Comparison of ENCODE assay signal across 8 mouse cellular contexts in genomic region chr14:31197547-31198516, GRCm38 (mm10). TPM values are rescaled to one million over a fixed set of nuclear protein-coding genes. Genes with fewer than 3 reads are reported as not detected.
A peak's percentile ranks its signal among the peaks of the same experiment; 100 is the strongest.
DNase-seq lines count a peak whose midpoint lies in the region; ATAC-seq and TF ChIP-seq lines count a peak whose summit lies in the region.

No protein-coding gene starts in this region.

- no peaks in the 10 kb centered on the region for H3K27me3 ChIP-seq in kidney, embryonic 16.5 days (ENCODE audit: insufficient read depth, low read length)
- H3K27me3 ChIP-seq in CH12.LX (replicated peaks), result no peaks in the 10 kb centered on the region
- no peaks in the 10 kb centered on the region for H3K27me3 ChIP-seq in intestine, embryonic 16.5 days (replicated peaks; ENCODE audit: control insufficient read depth, insufficient read depth, low read length)
- no peaks in the 10 kb centered on the region for H3K27me3 ChIP-seq in midbrain, postnatal 0 days (ENCODE audit: insufficient read depth, low read length)
- H3K27me3 ChIP-seq in forebrain, embryonic 14.5 days (replicated peaks; ENCODE audit: control insufficient read depth, insufficient read depth, low read length), result no peaks in the 10 kb centered on the region

- H3K36me3 ChIP-seq in kidney, embryonic 16.5 days (ENCODE audit: insufficient read depth, low read length), result peaks cover 43% of the 10 kb centered on the region
- H3K36me3 ChIP-seq in CH12.LX (replicated peaks in 1 of 2; ENCODE audit: control insufficient read depth in 1 of 2, insufficient read depth in 1 of 2, low read length in 1 of 2), result peaks cover 43 to 88% of the 10 kb centered on the region in 2 experiments
- peaks cover 17% of the 10 kb centered on the region for H3K36me3 ChIP-seq in intestine, embryonic 16.5 days (ENCODE audit: control insufficient read depth, insufficient read depth, low read length)
- peaks cover 46% of the 10 kb centered on the region for H3K36me3 ChIP-seq in midbrain, postnatal 0 days (ENCODE audit: insufficient read depth, low read length)
- peaks cover 89% of the 10 kb centered on the region for H3K36me3 ChIP-seq in forebrain, embryonic 14.5 days (ENCODE audit: control insufficient read depth, insufficient read depth, low read length)

- H3K9me3 ChIP-seq in kidney, embryonic 16.5 days (ENCODE audit: low read length), result no peaks in the 10 kb centered on the region
- H3K9me3 ChIP-seq in CH12.LX (replicated peaks; ENCODE audit: low read length), result no peaks in the 10 kb centered on the region
- H3K9me3 ChIP-seq in intestine, embryonic 16.5 days (ENCODE audit: control insufficient read depth, low read length), result no peaks in the 10 kb centered on the region
- H3K9me3 ChIP-seq in midbrain, postnatal 0 days (ENCODE audit: low read length), result no peaks in the 10 kb centered on the region
- no peaks in the 10 kb centered on the region for H3K9me3 ChIP-seq in forebrain, embryonic 14.5 days (replicated peaks; ENCODE audit: control insufficient read depth, low read length)

- WGBS in kidney, embryonic 16.5 days, result 68% methylated on average over 16 of the region's 16 CpGs
- 72% methylated on average over 16 of the region's 16 CpGs for WGBS in intestine, embryonic 16.5 days
- WGBS in midbrain, postnatal 0 days, result 41% methylated on average over 16 of the region's 16 CpGs
- 70% methylated on average over 16 of the region's 16 CpGs for WGBS in forebrain, embryonic 14.5 days

- 0 out of 2 replicates have a peak overlapping the region, but pooled peaks have one; percentile 13 for H3K27ac ChIP-seq in kidney, embryonic 16.5 days (ENCODE audit: low read length)
- H3K27ac ChIP-seq in CH12.LX (ENCODE audit: insufficient read depth, low read depth), result peak overlapping the region; percentile 48
- H3K27ac ChIP-seq in intestine, embryonic 16.5 days (ENCODE audit: low read length), result 0 out of 2 replicates have a peak overlapping the region, but pooled peaks have one; percentile 33
- H3K27ac ChIP-seq in midbrain, postnatal 0 days (ENCODE audit: low read depth, low read length), result no peak overlapping the region
- H3K27ac ChIP-seq in forebrain, embryonic 14.5 days (ENCODE audit: low read depth, low read length), result no peak overlapping the region

- in situ Hi-C loops in CH12.LX (cut with MboI; ENCODE audit: low pct_ligation_motif_present, low pct_unique_long_range_greater_than_20kb, low sequenced_read_pairs), result no loop called here

- TF ChIP-seq EP300 in CH12.LX (IDR thresholded peaks at IDR 0.05; ENCODE audit: low read length), result no peak

- H3K4me2 ChIP-seq in kidney, embryonic 16.5 days (replicated peaks; ENCODE audit: low read depth, low read length), result no peak overlapping the region
- peak overlapping the region; percentile 82 for H3K4me2 ChIP-seq in CH12.LX (ENCODE audit: insufficient read depth, low read depth, poor library complexity, severe bottlenecking)
- H3K4me2 ChIP-seq in intestine, embryonic 16.5 days (ENCODE audit: low read depth, low read length), result no peak overlapping the region
- H3K4me2 ChIP-seq in midbrain, postnatal 0 days (ENCODE audit: low read depth, low read length, poor library complexity, severe bottlenecking), result no peak overlapping the region
- H3K4me2 ChIP-seq in forebrain, embryonic 14.5 days (ENCODE audit: low read length), result no peak overlapping the region

- dilution Hi-C loops in CH12.LX (cut with MboI; ENCODE audit: extremely low pct_ligation_motif_present, extremely low pct_unique_long_range_greater_than_20kb, low sequenced_read_pairs), result no loop called here

- TF ChIP-seq RAD21 in CH12.LX (IDR thresholded peaks at IDR 0.05; ENCODE audit: low read depth, low read length), result no peak

- TF ChIP-seq CTCF in CH12.LX (conservative IDR thresholded peaks at IDR 0.05 in 1 of 2, IDR thresholded peaks at IDR 0.05 in 1 of 2; ENCODE audit: low read depth in 2 of 2, low read length in 2 of 2), result no peak
- no peak for TF ChIP-seq CTCF in midbrain, postnatal 0 days (IDR thresholded peaks at IDR 0.05)

- peaks cover 9% of the 10 kb centered on the region; the same call in 1 of the 2 replicates for H3K4me1 ChIP-seq in kidney, embryonic 16.5 days (ENCODE audit: insufficient read depth, low read length)
- H3K4me1 ChIP-seq in CH12.LX (ENCODE audit: control insufficient read depth in 1 of 2, insufficient read depth in 2 of 2), result peaks cover 4 to 27% of the 10 kb centered on the region in 2 experiments; a peak in 3 of 4 replicates
- peaks cover 7% of the 10 kb centered on the region; the same call in 1 of the 2 replicates for H3K4me1 ChIP-seq in intestine, embryonic 16.5 days (ENCODE audit: control insufficient read depth, insufficient read depth, low read length)
- no peaks in the 10 kb centered on the region for H3K4me1 ChIP-seq in midbrain, postnatal 0 days (ENCODE audit: insufficient read depth, low read length)
- H3K4me1 ChIP-seq in forebrain, embryonic 14.5 days (ENCODE audit: control insufficient read depth, insufficient read depth, low read length), result peaks cover 2% of the 10 kb centered on the region; the same call in 1 of the 2 replicates

- H3K9ac ChIP-seq in kidney, embryonic 16.5 days (replicated peaks; ENCODE audit: low read length), result no peak overlapping the region
- no peak overlapping the region for H3K9ac ChIP-seq in CH12.LX (ENCODE audit: insufficient read depth, low read depth)
- no peak overlapping the region for H3K9ac ChIP-seq in intestine, embryonic 16.5 days (ENCODE audit: low read depth, low read length)
- no peak overlapping the region for H3K9ac ChIP-seq in midbrain, postnatal 0 days (replicated peaks; ENCODE audit: low read length, poor library complexity, severe bottlenecking)
- H3K9ac ChIP-seq in forebrain, embryonic 14.5 days (ENCODE audit: low read length), result no peak overlapping the region

- no peak overlapping the region for H3K4me3 ChIP-seq in kidney, embryonic 16.5 days (ENCODE audit: low read length)
- H3K4me3 ChIP-seq in CH12.LX (replicated peaks in 1 of 3; ENCODE audit: low read depth in 2 of 3, low read length in 2 of 3, poor library complexity in 1 of 3), result peak overlapping the region in 1 of 3 experiments; percentile 10
- H3K4me3 ChIP-seq in intestine, embryonic 16.5 days (ENCODE audit: low read length), result no peak overlapping the region
- H3K4me3 ChIP-seq in midbrain, postnatal 0 days (ENCODE audit: low read depth, low read length), result no peak overlapping the region
- no peak overlapping the region for H3K4me3 ChIP-seq in forebrain, embryonic 14.5 days (ENCODE audit: low read depth, low read length)

- TF ChIP-seq POLR2A in CH12.LX (IDR thresholded peaks at IDR 0.05; ENCODE audit: low read depth, low read length), result peak; percentile 35; the same call in 1 of the 2 replicates

- no peak for DNase-seq in kidney, adult 8-10 months
- peak; percentile 59 for DNase-seq in CH12.LX (ENCODE audit: extremely low read depth)
- peak; percentile 60 for DNase-seq in adrenal gland, adult 8-10 months
- peak; percentile 33 for DNase-seq in midbrain, postnatal 0 days (ENCODE audit: low spot score)
- no peak for DNase-seq in forebrain, embryonic 14.5 days (ENCODE audit: low spot score)
- no peak for DNase-seq in embryo, embryonic 9.5 days (ENCODE audit: extremely low spot score)

- H3K79me2 ChIP-seq in CH12.LX (replicated peaks; ENCODE audit: control insufficient read depth, extremely low read depth, insufficient read depth, poor library complexity, severe bottlenecking), result peaks cover 16% of the 10 kb centered on the region

- no peak; the same call in 1 of the 2 replicates for ATAC-seq in kidney, embryonic 16.5 days (ENCODE audit: low FRiP score, low TSS enrichment)
- ATAC-seq in intestine, embryonic 16.5 days, result peak; percentile 35; the same call in 1 of the 2 replicates
- ATAC-seq in midbrain, postnatal 0 days (ENCODE audit: low FRiP score), result no peak
- no peak; the same call in 1 of the 2 replicates for ATAC-seq in forebrain, embryonic 14.5 days

RNA-seq across cellular contexts. Expression of gene Tnnc1, which starts 10.3 kb away (rescaled TPM):
- 10.2 and 10.6 TPM in 2 replicates for polyA plus RNA-seq in kidney, embryonic 16.5 days (2015; fragmentation: Nextera tagmentation; extraction: Ambion mirVana)
- total RNA-seq in CH12.LX (2012; rRNA removed) (0.25 and 0.29 TPM in 2 replicates), CH12.LX (2014; rRNA removed) (0.63 and 0.86 TPM in 2 replicates)
- polyA plus RNA-seq in CH12.LX (2012; ENCODE audit: insufficient read length, low read depth), result 0.66 and 1.0 TPM in 2 replicates
- total RNA-seq in adrenal gland, adult 8-10 months (2022), result 1 to 10 TPM; 1.1 to 3.3 (median 1.9) TPM
- polyA plus RNA-seq in intestine, embryonic 16.5 days (2015; fragmentation: Nextera tagmentation; extraction: Ambion mirVana), result 3.5 and 3.7 TPM in 2 replicates
- total RNA-seq in midbrain, postnatal 0 days (2014; rRNA removed), result 1.9 and 7.4 TPM in 2 replicates
- polyA plus RNA-seq in midbrain, postnatal 0 days (2015; fragmentation: Nextera tagmentation; extraction: Ambion mirVana), result 4.6 and 4.8 TPM in 2 replicates
- 1.2 and 1.3 TPM in 2 replicates for polyA plus RNA-seq in forebrain, embryonic 14.5 days (2014; fragmentation: Nextera tagmentation; extraction: Ambion mirVana)

RNA-seq across cellular contexts. Expression of gene Nisch, which starts 18.9 kb away (rescaled TPM):
- polyA plus RNA-seq in kidney, embryonic 16.5 days (2015; fragmentation: Nextera tagmentation; extraction: Ambion mirVana), result 419 and 421 TPM in 2 replicates
- total RNA-seq in CH12.LX (2012; rRNA removed), result 76.1 and 85.2 TPM in 2 replicates
- total RNA-seq in CH12.LX (2014; rRNA removed), result 43.1 and 46.3 TPM in 2 replicates
- 149 and 180 TPM in 2 replicates for polyA plus RNA-seq in CH12.LX (2012; ENCODE audit: insufficient read length, low read depth)
- 100 to 1,000 TPM; 331 to 526 (median 414) TPM for total RNA-seq in adrenal gland, adult 8-10 months (2022)
- 217 and 228 TPM in 2 replicates for polyA plus RNA-seq in intestine, embryonic 16.5 days (2015; fragmentation: Nextera tagmentation; extraction: Ambion mirVana)
- total RNA-seq in midbrain, postnatal 0 days (2014; rRNA removed), result 391 and 398 TPM in 2 replicates
- 261 and 274 TPM in 2 replicates for polyA plus RNA-seq in midbrain, postnatal 0 days (2015; fragmentation: Nextera tagmentation; extraction: Ambion mirVana)
- polyA plus RNA-seq in forebrain, embryonic 14.5 days (2014; fragmentation: Nextera tagmentation; extraction: Ambion mirVana), result 217 and 277 TPM in 2 replicates

RNA-seq across cellular contexts. Expression of gene Sema3g, which starts 19.8 kb away (rescaled TPM):
- polyA plus RNA-seq in kidney, embryonic 16.5 days (2015; fragmentation: Nextera tagmentation; extraction: Ambion mirVana), result 5.3 and 5.4 TPM in 2 replicates
- total RNA-seq in CH12.LX (2012; rRNA removed) (1.0 and 1.1 TPM in 2 replicates), CH12.LX (2014; rRNA removed) (0.36 and 0.47 TPM in 2 replicates)
- 0.93 and 0.94 TPM in 2 replicates for polyA plus RNA-seq in CH12.LX (2012; ENCODE audit: insufficient read length, low read depth)
- total RNA-seq in adrenal gland, adult 8-10 months (2022), result 10 to 100 TPM in 3 of 4 experiments, 1 to 10 TPM in 1; 8.8 to 12.4 (median 10.8) TPM
- 0.51 and 0.67 TPM in 2 replicates for polyA plus RNA-seq in intestine, embryonic 16.5 days (2015; fragmentation: Nextera tagmentation; extraction: Ambion mirVana)
- 3.1 and 4.1 TPM in 2 replicates for total RNA-seq in midbrain, postnatal 0 days (2014; rRNA removed)
- polyA plus RNA-seq in midbrain, postnatal 0 days (2015; fragmentation: Nextera tagmentation; extraction: Ambion mirVana), result 0.36 and 0.44 TPM in 2 replicates
- 0.23 and 0.25 TPM in 2 replicates for polyA plus RNA-seq in forebrain, embryonic 14.5 days (2014; fragmentation: Nextera tagmentation; extraction: Ambion mirVana)

RNA-seq across cellular contexts. Expression of gene Stab1, which starts 29.4 kb away (rescaled TPM):
- polyA plus RNA-seq in kidney, embryonic 16.5 days (2015; fragmentation: Nextera tagmentation; extraction: Ambion mirVana), result 35.2 and 39.8 TPM in 2 replicates
- 3.9 and 4.4 TPM in 2 replicates for total RNA-seq in CH12.LX (2012; rRNA removed)
- total RNA-seq in CH12.LX (2014; rRNA removed), result 4.6 and 5.8 TPM in 2 replicates
- polyA plus RNA-seq in CH12.LX (2012; ENCODE audit: insufficient read length, low read depth), result 11.2 TPM in 2 replicates
- total RNA-seq in adrenal gland, adult 8-10 months (2022), result 100 to 1,000 TPM in 2 of 4 experiments, 10 to 100 TPM in 2; 75.8 to 142 (median 116) TPM
- polyA plus RNA-seq in intestine, embryonic 16.5 days (2015; fragmentation: Nextera tagmentation; extraction: Ambion mirVana), result 19.0 and 24.5 TPM in 2 replicates
- 25.5 and 31.4 TPM in 2 replicates for total RNA-seq in midbrain, postnatal 0 days (2014; rRNA removed)
- polyA plus RNA-seq in midbrain, postnatal 0 days (2015; fragmentation: Nextera tagmentation; extraction: Ambion mirVana), result 9.0 and 11.7 TPM in 2 replicates
- 21.8 and 22.1 TPM in 2 replicates for polyA plus RNA-seq in forebrain, embryonic 14.5 days (2014; fragmentation: Nextera tagmentation; extraction: Ambion mirVana)

RNA-seq across cellular contexts. Expression of gene Phf7, which starts 53.3 kb away (rescaled TPM):
- 13.9 TPM in 2 replicates for polyA plus RNA-seq in kidney, embryonic 16.5 days (2015; fragmentation: Nextera tagmentation; extraction: Ambion mirVana)
- total RNA-seq in CH12.LX (2012; rRNA removed) (11.1 and 13.9 TPM in 2 replicates), CH12.LX (2014; rRNA removed) (13.5 and 14.3 TPM in 2 replicates)
- 10.0 and 12.5 TPM in 2 replicates for polyA plus RNA-seq in CH12.LX (2012; ENCODE audit: insufficient read length, low read depth)
- 1 to 10 TPM; 7.1 to 8.5 (median 8.2) TPM for total RNA-seq in adrenal gland, adult 8-10 months (2022)
- 10.5 and 10.8 TPM in 2 replicates for polyA plus RNA-seq in intestine, embryonic 16.5 days (2015; fragmentation: Nextera tagmentation; extraction: Ambion mirVana)
- 4.4 and 6.6 TPM in 2 replicates for total RNA-seq in midbrain, postnatal 0 days (2014; rRNA removed)
- polyA plus RNA-seq in midbrain, postnatal 0 days (2015; fragmentation: Nextera tagmentation; extraction: Ambion mirVana), result 8.7 and 10.2 TPM in 2 replicates
- polyA plus RNA-seq in forebrain, embryonic 14.5 days (2014; fragmentation: Nextera tagmentation; extraction: Ambion mirVana), result 11.6 and 13.2 TPM in 2 replicates

Comparison
In these comparisons a context has a peak if more than half of its experiments do, and no peak if none do; other contexts are left out.
1. H3K27ac ChIP-seq: peak in kidney, embryonic 16.5 days (single experiment), CH12.LX (single experiment) and intestine, embryonic 16.5 days (single experiment); none in midbrain, postnatal 0 days (single experiment) and forebrain, embryonic 14.5 days (single experiment).
2. DNase-seq: peak in CH12.LX (single experiment), adrenal gland, adult 8-10 months (single experiment) and midbrain, postnatal 0 days (single experiment); none in kidney, adult 8-10 months (0 of 2), forebrain, embryonic 14.5 days (single experiment) and embryo, embryonic 9.5 days (single experiment).